Mouse (Mus musculus) midbrain, embryonic 14.5 days (tissue): ENCODE results near the gene Csf2rb2. TPM values are rescaled to one million over a fixed set of nuclear protein-coding genes. Genes with fewer than 3 reads are reported as not detected.

Experiments
- ATAC-seq: fragments of 200-750 bp; cut with Nextera tagmentation; 2 replicates; pipeline ENCODE4 v1.8.0; 2017; ENCODE audit warnings: moderate number of reproducible peaks, moderate library complexity; ENCODE audit not compliant: low FRiP score, low TSS enrichment
- DNase-seq: peaks from one replicate; pipeline ENCODE4 v3.0.0-alpha.2; 2015
- H3K27ac ChIP-seq: fragments of 300-500 bp; sonication (generic); replicated peaks from 2 replicates; pipeline ENCODE4 v1.5.1; 2014; ENCODE audit warnings: mild to moderate bottlenecking, low read depth, low read length, moderate library complexity
- H3K27me3 ChIP-seq: fragments of 300-500 bp; sonication (generic); 2 replicates; pipeline ENCODE4 v1.6.1; 2014; ENCODE audit warnings: low read length, control low read depth, mixed read lengths; ENCODE audit not compliant: control insufficient read depth, insufficient read depth
- H3K36me3 ChIP-seq: fragments of 300-500 bp; sonication (generic); 2 replicates; pipeline ENCODE4 v1.6.1; 2014; ENCODE audit warnings: low read length, control low read depth; ENCODE audit not compliant: control insufficient read depth, insufficient read depth
- H3K4me1 ChIP-seq: fragments of 300-500 bp; sonication (generic); 2 replicates; pipeline ENCODE4 v1.6.1; 2014; ENCODE audit warnings: mild to moderate bottlenecking, antibody characterized with exemption, low read length, control low read depth; ENCODE audit not compliant: control insufficient read depth, insufficient read depth
- H3K4me2 ChIP-seq: fragments of 300-500 bp; sonication (generic); 2 replicates; pipeline ENCODE4 v1.6.1; 2014; ENCODE audit warnings: mild to moderate bottlenecking, low read length, moderate library complexity
- H3K4me3 ChIP-seq: fragments of 300-500 bp; sonication (generic); replicated peaks from 2 replicates; pipeline ENCODE4 v1.5.1; 2014; ENCODE audit warnings: low read depth, low read length
- H3K9ac ChIP-seq: fragments of 300-500 bp; sonication (generic); replicated peaks from 2 replicates; pipeline ENCODE4 v1.6.1; 2014; ENCODE audit warnings: mild to moderate bottlenecking, low read length, moderate library complexity
- H3K9me3 ChIP-seq: fragments of 300-500 bp; sonication (generic); 2 replicates; pipeline ENCODE4 v1.6.1; 2016; ENCODE audit warnings: low read length, control low read depth, mixed read lengths; ENCODE audit not compliant: control insufficient read depth
- WGBS: fragments of 180-500 bp; shearing (Covaris S2); extraction: QIAGEN DNeasy Blood & Tissue Kit; methylation state at CpG from one replicate; pipeline ENCODE4 v1.1.7; 2014; 5-methylcytosine and 5-hydroxymethylcytosine counted together
- microRNA-seq: library from miRNA; unstranded; fragments of <30 nt; microRNA quantifications from one replicate; pipeline ENCODE4, GENCODE M21; 2016
- polyA plus RNA-seq: library from polyadenylated mRNA; unstranded; fragments of >200 nt; fragmentation: Nextera tagmentation; extraction: Ambion mirVana; gene quantifications from 2 replicates; pipeline ENCODE4 v1.2.1, GENCODE M21; 2014

Csf2rb2 gene
- polyA plus RNA-seq, 1 experiment from 2014 or later = 0.47 TPM

GRCm38 (mm10) chr15:78241335-78241734, 64.2 kb downstream of the Csf2rb2 start:
- Histone ChIP-seq H3K4me2 (no peak overlapping the region), H3K9ac (no peak overlapping the region), H3K27me3 (no peaks in the 10 kb centered on the region; the same call in 1 of the 2 replicates), H3K4me1 (no peaks in the 10 kb centered on the region), H3K36me3 (no peaks in the 10 kb centered on the region), H3K27ac (no peak overlapping the region), H3K9me3 (no peaks in the 10 kb centered on the region), H3K4me3 (no peak overlapping the region)
- DNase-seq (no peak), ATAC-seq (no peak)
- WGBS = 53% methylated on average over 11 of the region's 11 CpGs

- H3K4me1 ChIP-seq = no peaks in the 10 kb centered on the region
- WGBS = 79% methylated on average over 14 of the region's 14 CpGs
- H3K4me2 ChIP-seq = no peak overlapping the region
- H3K27me3 ChIP-seq = no peaks in the 10 kb centered on the region; the same call in 1 of the 2 replicates
- ATAC-seq = no peak
- H3K4me3 ChIP-seq = no peak overlapping the region
- no peak overlapping the region for H3K27ac ChIP-seq
- H3K9ac ChIP-seq = no peak overlapping the region
- H3K36me3 ChIP-seq = no peaks in the 10 kb centered on the region
- no peak for DNase-seq
- no peaks in the 10 kb centered on the region for H3K9me3 ChIP-seq
Measured at GRCm38 (mm10) chr15:78239956-78240617, 65.4 kb downstream of the Csf2rb2 start.

GRCm38 (mm10) chr15:78239453-78239852, 66.1 kb downstream of the Csf2rb2 start:
- no peak overlapping the region for H3K4me3 ChIP-seq
- H3K4me1 ChIP-seq = no peaks in the 10 kb centered on the region
- ATAC-seq = no peak
- no peaks in the 10 kb centered on the region for H3K36me3 ChIP-seq
- H3K27ac ChIP-seq = no peak overlapping the region
- no peaks in the 10 kb centered on the region for H3K9me3 ChIP-seq
- no peaks in the 10 kb centered on the region; the same call in 1 of the 2 replicates for H3K27me3 ChIP-seq
- WGBS = 22% methylated on average over 10 of the region's 10 CpGs
- H3K9ac ChIP-seq = no peak overlapping the region
- peak; percentile 88 for DNase-seq
- no peak overlapping the region for H3K4me2 ChIP-seq

- DNase-seq (no peak), ATAC-seq (no peak)
- H3K36me3 ChIP-seq = no peaks in the 10 kb centered on the region
- no peak overlapping the region for H3K27ac ChIP-seq
- H3K27me3 ChIP-seq = no peaks in the 10 kb centered on the region; the same call in 1 of the 2 replicates
- H3K4me3 ChIP-seq = no peak overlapping the region
- H3K4me2 ChIP-seq = no peak overlapping the region
- 75% methylated on average over 5 of the region's 5 CpGs for WGBS
- H3K4me1 ChIP-seq = no peaks in the 10 kb centered on the region
- H3K9ac ChIP-seq = no peak overlapping the region
- H3K9me3 ChIP-seq = no peaks in the 10 kb centered on the region
Measured at GRCm38 (mm10) chr15:78234823-78235509, 70.6 kb downstream of the Csf2rb2 start.

Small RNA genes within 50 kb of the gene (microRNA-seq; reads per million reads assigned to microRNA genes)
- not detected for gene Mir7676-1
- gene Mir7676-2 = not detected

Other genes with a start within 250 kb of the Csf2rb2 start
- 12.7 and 19.7 TPM in 2 replicates for gene Cacng2, start 185.7 kb downstream of the Csf2rb2 start, polyA plus RNA-seq
- 102 and 110 TPM in 2 replicates for gene Ift27, start 131.6 kb downstream of the Csf2rb2 start, polyA plus RNA-seq
- 7.2 and 9.6 TPM in 2 replicates for gene Pvalb, start 99.3 kb downstream of the Csf2rb2 start, polyA plus RNA-seq
- gene Ncf4, start 60.9 kb downstream of the Csf2rb2 start, polyA plus RNA-seq = 0.47 and 0.96 TPM in 2 replicates
- 0.28 and 1.0 TPM in 2 replicates for gene Csf2rb, start 20.0 kb upstream of the Csf2rb2 start, polyA plus RNA-seq
- gene Tex33, start 90.2 kb upstream of the Csf2rb2 start, polyA plus RNA-seq = not detected in 2 replicates
- 11.8 and 15.2 TPM in 2 replicates for gene Tst, start 100.2 kb upstream of the Csf2rb2 start, polyA plus RNA-seq
- 4.7 and 6.6 TPM in 2 replicates for gene Mpst, start 100.7 kb upstream of the Csf2rb2 start, polyA plus RNA-seq
- gene Kctd17, start 122.8 kb upstream of the Csf2rb2 start, polyA plus RNA-seq = 120 and 154 TPM in 2 replicates
- gene Tmprss6, start 162.9 kb upstream of the Csf2rb2 start, polyA plus RNA-seq = 0.26 and 0.43 TPM in 2 replicates
- gene Il2rb, start 189.6 kb upstream of the Csf2rb2 start, polyA plus RNA-seq = 0.08 and 0.11 TPM in 2 replicates
- 5.6 and 7.3 TPM in 2 replicates for gene C1qtnf6, start 225.7 kb upstream of the Csf2rb2 start, polyA plus RNA-seq
- gene Sstr3, start 239.0 kb upstream of the Csf2rb2 start, polyA plus RNA-seq = 0.18 and 0.23 TPM in 2 replicates